Mouse (Mus musculus): ENCODE data around the gene Ddit4. TPM values are rescaled to one million over a fixed set of nuclear protein-coding genes. Genes with fewer than 3 reads are reported as not detected.

Ddit4 gene
- total RNA-seq, 1 experiment: 33.9 TPM

- Histone ChIP-seq H3K4me3 (ENCODE audit: insufficient read depth in 1 of 2, low read depth in 1 of 2, low read length in 2 of 2, poor library complexity in 1 of 2, severe bottlenecking in 1 of 2) (no peak overlapping the region), H3K27ac (ENCODE audit: insufficient read depth, low read depth, low read length, poor library complexity, severe bottlenecking) (no peak overlapping the region), H3K9ac (ENCODE audit: insufficient read depth, low read depth, low read length, poor library complexity, severe bottlenecking) (no peak overlapping the region), H3K36me3 (ENCODE audit: control insufficient read depth, insufficient read depth, low read length, poor library complexity, severe bottlenecking) (peaks cover 12% of the 10 kb centered on the region), H3K4me1 (ENCODE audit: control insufficient read depth in 2 of 2, insufficient read depth in 2 of 2, low read length in 2 of 2, poor library complexity in 1 of 2) (peaks cover 0 to 16% of the 10 kb centered on the region in 2 experiments; a peak in 2 of 4 replicates), H3K9me3 (ENCODE audit: control insufficient read depth, insufficient read depth, low read depth, low read length) (no peaks in the 10 kb centered on the region)
- DNase-seq (ENCODE audit: low read depth, low spot score): no peak
- TF ChIP-seq CHD2 (IDR thresholded peaks at IDR 0.05; ENCODE audit: low read depth, low read length) (no peak), HCFC1 (IDR thresholded peaks at IDR 0.05; ENCODE audit: borderline replicate concordance, insufficient read depth, low read length) (no peak), ZNF384 (IDR thresholded peaks at IDR 0.05; ENCODE audit: low read depth, low read length) (no peak), ZC3H11A (IDR thresholded peaks at IDR 0.05; ENCODE audit: borderline replicate concordance, low read depth, low read length) (no peak), MAFK (IDR thresholded peaks at IDR 0.05; ENCODE audit: insufficient read depth, low read depth, low read length) (no peak)
- in situ Hi-C loops (cut with MboI; ENCODE audit: low sequenced_read_pairs in 2 of 2, unreplicated experiment in 2 of 2): no loop called here
These were observed 4.1 kb downstream of the Ddit4 start for GRCm38 (mm10) chr10:59947296-59948073.

- no peak for TF ChIP-seq MAFK (IDR thresholded peaks at IDR 0.05; ENCODE audit: insufficient read depth, low read depth, low read length)
- no peak for TF ChIP-seq HCFC1 (IDR thresholded peaks at IDR 0.05; ENCODE audit: borderline replicate concordance, insufficient read depth, low read length)
- TF ChIP-seq CHD2 (IDR thresholded peaks at IDR 0.05; ENCODE audit: low read depth, low read length): no peak
- TF ChIP-seq ZNF384 (IDR thresholded peaks at IDR 0.05; ENCODE audit: low read depth, low read length): no peak
- no peak for TF ChIP-seq ZC3H11A (IDR thresholded peaks at IDR 0.05; ENCODE audit: borderline replicate concordance, low read depth, low read length)
- no peak overlapping the region for H3K27ac ChIP-seq (ENCODE audit: insufficient read depth, low read depth, low read length, poor library complexity, severe bottlenecking)
- no peaks in the 10 kb centered on the region for H3K9me3 ChIP-seq (ENCODE audit: control insufficient read depth, insufficient read depth, low read depth, low read length)
- peaks cover 12% of the 10 kb centered on the region for H3K36me3 ChIP-seq (ENCODE audit: control insufficient read depth, insufficient read depth, low read length, poor library complexity, severe bottlenecking)
- H3K4me1 ChIP-seq (ENCODE audit: control insufficient read depth in 2 of 2, insufficient read depth in 2 of 2, low read length in 2 of 2, poor library complexity in 1 of 2): peaks cover 0 to 17% of the 10 kb centered on the region in 2 experiments; a peak in 2 of 4 replicates
- in situ Hi-C loops (cut with MboI; ENCODE audit: low sequenced_read_pairs in 2 of 2, unreplicated experiment in 2 of 2): no loop called here
- no peak for DNase-seq (ENCODE audit: low read depth, low spot score)
- H3K9ac ChIP-seq (ENCODE audit: insufficient read depth, low read depth, low read length, poor library complexity, severe bottlenecking): no peak overlapping the region
- no peak overlapping the region for H3K4me3 ChIP-seq (ENCODE audit: insufficient read depth in 1 of 2, low read depth in 1 of 2, low read length in 2 of 2, poor library complexity in 1 of 2, severe bottlenecking in 1 of 2)
These were observed 5.3 kb downstream of the Ddit4 start for GRCm38 (mm10) chr10:59946362-59946761.

- Histone ChIP-seq H3K36me3 (ENCODE audit: control insufficient read depth, insufficient read depth, low read length, poor library complexity, severe bottlenecking) (peaks cover 8% of the 10 kb centered on the region), H3K9me3 (ENCODE audit: control insufficient read depth, insufficient read depth, low read depth, low read length) (no peaks in the 10 kb centered on the region), H3K4me1 (ENCODE audit: control insufficient read depth in 2 of 2, insufficient read depth in 2 of 2, low read length in 2 of 2, poor library complexity in 1 of 2) (peaks cover 0 to 17% of the 10 kb centered on the region in 2 experiments; a peak in 2 of 4 replicates), H3K27ac (ENCODE audit: insufficient read depth, low read depth, low read length, poor library complexity, severe bottlenecking) (no peak overlapping the region), H3K9ac (ENCODE audit: insufficient read depth, low read depth, low read length, poor library complexity, severe bottlenecking) (no peak overlapping the region), H3K4me3 (ENCODE audit: insufficient read depth in 1 of 2, low read depth in 1 of 2, low read length in 2 of 2, poor library complexity in 1 of 2, severe bottlenecking in 1 of 2) (no peak overlapping the region)
- DNase-seq (ENCODE audit: low read depth, low spot score): no peak
- in situ Hi-C loops (cut with MboI; ENCODE audit: low sequenced_read_pairs in 2 of 2, unreplicated experiment in 2 of 2): no loop called here
- TF ChIP-seq ZNF384 (IDR thresholded peaks at IDR 0.05; ENCODE audit: low read depth, low read length) (no peak), CHD2 (IDR thresholded peaks at IDR 0.05; ENCODE audit: low read depth, low read length) (no peak), HCFC1 (IDR thresholded peaks at IDR 0.05; ENCODE audit: borderline replicate concordance, insufficient read depth, low read length) (no peak), MAFK (IDR thresholded peaks at IDR 0.05; ENCODE audit: insufficient read depth, low read depth, low read length) (no peak), ZC3H11A (IDR thresholded peaks at IDR 0.05; ENCODE audit: borderline replicate concordance, low read depth, low read length) (no peak)
These were observed 6.2 kb downstream of the Ddit4 start for GRCm38 (mm10) chr10:59945416-59945815.

- DNase-seq (ENCODE audit: low read depth, low spot score): no peak
- no peak for TF ChIP-seq ZC3H11A (IDR thresholded peaks at IDR 0.05; ENCODE audit: borderline replicate concordance, low read depth, low read length)
- no peak for TF ChIP-seq HCFC1 (IDR thresholded peaks at IDR 0.05; ENCODE audit: borderline replicate concordance, insufficient read depth, low read length)
- TF ChIP-seq CHD2 (IDR thresholded peaks at IDR 0.05; ENCODE audit: low read depth, low read length): no peak
- no peak for TF ChIP-seq ZNF384 (IDR thresholded peaks at IDR 0.05; ENCODE audit: low read depth, low read length)
- TF ChIP-seq MAFK (IDR thresholded peaks at IDR 0.05; ENCODE audit: insufficient read depth, low read depth, low read length): no peak
- H3K9ac ChIP-seq (ENCODE audit: insufficient read depth, low read depth, low read length, poor library complexity, severe bottlenecking): peak overlapping the region; percentile 52
- peaks cover 0 to 17% of the 10 kb centered on the region in 2 experiments; a peak in 2 of 4 replicates for H3K4me1 ChIP-seq (ENCODE audit: control insufficient read depth in 2 of 2, insufficient read depth in 2 of 2, low read length in 2 of 2, poor library complexity in 1 of 2)
- H3K9me3 ChIP-seq (ENCODE audit: control insufficient read depth, insufficient read depth, low read depth, low read length): no peaks in the 10 kb centered on the region
- no peaks in the 10 kb centered on the region for H3K36me3 ChIP-seq (ENCODE audit: control insufficient read depth, insufficient read depth, low read length, poor library complexity, severe bottlenecking)
- in situ Hi-C loops (cut with MboI; ENCODE audit: low sequenced_read_pairs in 2 of 2, unreplicated experiment in 2 of 2): no loop called here
- H3K27ac ChIP-seq (ENCODE audit: insufficient read depth, low read depth, low read length, poor library complexity, severe bottlenecking): no peak overlapping the region
- peak overlapping the region; percentile 8 to 24; a peak in 2 of 4 replicates for H3K4me3 ChIP-seq (ENCODE audit: insufficient read depth in 1 of 2, low read depth in 1 of 2, low read length in 2 of 2, poor library complexity in 1 of 2, severe bottlenecking in 1 of 2)
These were observed 8.1 kb downstream of the Ddit4 start for GRCm38 (mm10) chr10:59943421-59943989.
